Mouse (Mus musculus) megakaryocyte-erythroid progenitor cell, adult 5-6 weeks (primary cell): ENCODE measurements around the gene Dab1. TPM values are rescaled to one million over a fixed set of nuclear protein-coding genes. Genes with fewer than 3 reads are reported as not detected.

ENCODE experiments used
- ATAC-seq: replicated peaks from 2 replicates; pipeline ENCODE4 v1.8.0; 2016; ENCODE audit warnings: mild to moderate bottlenecking, inconsistent platforms; ENCODE audit not compliant: severe bottlenecking, poor library complexity, low FRiP score, low TSS enrichment
- total RNA-seq, 2 experiments: library from RNA; stranded (forward) in 1 of 2; stranded (reverse) in 1 of 2; fragments of 200-1000, 215-1000 nt in 1 of 2; fragments of >200 nt in 1 of 2; fragmentation: Nextera tagmentation in 1 of 2; gene quantifications; 2 replicates each; pipeline ENCODE4 v1.2.3; 2014 to 2017

The Dab1 gene
- total RNA-seq, 2 experiments from 2014 or later = not detected

DNA sequence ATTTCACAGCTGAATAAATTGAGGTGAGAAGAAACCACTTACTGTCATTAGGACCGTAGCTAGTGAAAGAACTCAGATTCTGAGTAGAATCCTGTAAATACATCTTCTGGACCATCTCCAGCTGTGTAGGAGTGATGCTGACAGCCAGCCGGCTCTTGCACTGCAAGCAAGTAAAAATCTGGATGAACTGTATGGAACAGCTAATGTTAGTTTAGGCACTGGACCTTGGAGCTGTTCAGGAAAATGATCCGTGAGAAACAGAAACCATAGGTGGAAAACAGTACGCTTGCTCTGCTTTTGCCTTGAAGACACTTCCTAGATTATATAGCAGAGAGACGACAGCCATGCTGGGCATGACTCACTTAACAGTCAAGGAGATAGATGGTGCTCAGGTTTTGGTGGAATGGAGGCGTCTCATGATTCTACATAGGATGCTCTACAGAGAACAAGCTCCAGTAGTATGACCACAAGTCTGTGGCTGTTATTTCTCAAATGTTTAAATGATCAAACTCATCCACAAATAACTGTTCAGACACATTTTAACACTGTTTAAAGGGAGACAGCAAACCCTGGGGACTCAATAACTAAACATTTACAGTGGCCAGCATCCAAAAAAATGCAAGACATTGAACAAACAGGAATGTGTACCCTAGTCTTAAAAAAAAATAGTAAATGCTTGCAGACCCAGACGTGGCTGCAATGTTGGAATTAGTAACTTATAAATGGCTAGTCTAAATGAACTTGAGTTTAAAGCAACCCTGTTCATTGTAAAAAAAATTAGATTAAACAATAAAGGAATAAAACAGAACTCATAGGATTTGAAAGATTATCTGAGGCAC, 429.0 kb downstream of the Dab1 start:
- no peak for ATAC-seq

DNA sequence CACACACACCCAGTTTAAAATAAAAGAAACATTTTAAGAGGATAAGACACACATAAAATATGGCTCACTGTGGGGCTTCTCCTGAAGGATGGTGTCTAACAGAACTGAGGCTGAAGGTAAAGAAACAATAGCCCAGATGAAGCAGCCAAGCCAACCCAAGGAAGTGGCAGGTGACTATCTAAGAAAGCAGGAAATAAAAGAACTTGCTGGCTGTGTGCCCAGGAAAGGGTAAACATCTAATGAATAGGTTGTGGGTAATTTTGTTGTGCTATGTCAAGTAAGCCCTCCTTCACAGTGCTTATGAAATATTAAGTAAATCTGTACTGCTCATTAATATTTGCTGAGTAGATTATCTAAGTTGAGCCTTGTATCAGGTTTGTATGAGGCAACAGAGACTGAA, 438.0 kb downstream of the Dab1 start:
- ATAC-seq = no peak

DNA sequence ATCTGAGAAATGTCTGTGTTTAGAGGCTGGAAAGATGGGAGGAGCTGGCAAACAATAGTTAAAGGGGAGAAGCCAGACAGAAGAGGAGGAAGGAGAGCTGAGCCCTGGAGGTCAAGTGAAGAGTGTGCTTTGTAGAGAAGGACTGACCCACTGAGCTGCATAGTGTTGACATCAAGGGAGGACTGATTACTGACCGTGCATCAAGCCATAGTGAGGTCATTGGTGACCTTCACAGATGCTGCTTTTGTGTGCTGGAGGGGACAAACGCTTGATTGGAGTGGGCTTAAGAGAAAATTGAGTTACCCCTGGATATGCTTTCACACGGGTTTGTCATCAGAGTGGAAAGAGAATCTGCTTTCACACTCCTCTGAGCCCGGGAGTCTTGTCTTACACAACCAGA, 440.4 kb downstream of the Dab1 start:
- ATAC-seq = no peak

GRCm38 (mm10) chr4:104062356-104062755, 443.2 kb downstream of the Dab1 start:
- no peak for ATAC-seq

GRCm38 (mm10) chr4:104066901-104067300, 447.7 kb downstream of the Dab1 start:
- no peak for ATAC-seq

DNA sequence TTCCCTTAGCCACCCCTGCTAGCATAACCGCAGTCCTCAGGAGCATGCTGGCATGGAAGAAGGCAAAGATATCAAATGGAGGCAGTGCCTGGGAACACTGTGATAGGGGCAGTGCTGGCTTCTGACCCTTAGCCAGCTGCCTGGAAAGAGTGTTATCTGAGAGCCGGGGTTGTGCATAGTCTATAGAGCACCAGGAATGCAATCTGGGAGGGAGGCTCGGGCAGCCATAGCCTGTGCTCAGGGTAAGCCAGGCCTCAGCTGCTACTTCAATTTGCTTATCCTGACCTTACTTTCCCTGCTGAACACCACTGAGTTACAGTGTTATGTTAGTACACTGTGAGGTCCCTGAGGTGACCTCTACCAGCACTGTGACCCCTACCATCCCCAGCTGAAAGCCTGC, 448.6 kb downstream of the Dab1 start:
- no peak for ATAC-seq

- ATAC-seq = no peak
Observed at GRCm38 (mm10) chr4:104071296-104071695, 452.1 kb downstream of the Dab1 start.

DNA sequence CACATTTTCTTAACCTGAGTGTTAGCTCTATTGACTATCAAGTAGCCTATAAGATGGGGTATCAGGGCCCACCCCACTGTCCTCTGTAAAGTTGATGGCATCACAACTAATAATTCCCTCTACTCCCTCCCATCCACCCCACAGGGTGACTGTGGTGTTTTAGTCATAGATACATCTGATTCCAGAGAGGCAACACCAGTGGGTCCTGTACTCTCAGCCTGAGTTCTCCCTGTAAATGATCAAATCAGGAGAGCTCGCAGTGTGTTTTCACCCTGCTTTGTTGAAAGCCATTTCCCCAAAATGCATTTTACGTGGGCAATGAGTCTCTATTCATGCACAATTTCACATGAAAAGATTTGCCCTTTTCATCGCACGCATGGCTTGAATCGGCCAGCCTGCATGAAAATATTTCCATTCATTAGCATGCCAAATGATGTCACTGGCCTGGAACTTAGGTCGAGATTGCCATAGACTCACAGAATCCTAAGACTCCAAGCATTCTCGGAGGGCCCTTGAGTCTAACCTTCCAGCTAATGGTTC, 454.8 kb downstream of the Dab1 start:
- ATAC-seq = no peak

GRCm38 (mm10) chr4:104077771-104078170, 458.6 kb downstream of the Dab1 start:
- no peak for ATAC-seq

GRCm38 (mm10) chr4:104106299-104106698, 487.1 kb downstream of the Dab1 start:
- no peak for ATAC-seq

GRCm38 (mm10) chr4:104111614-104112013, 492.5 kb downstream of the Dab1 start:
- no peak for ATAC-seq

GRCm38 (mm10) chr4:104113209-104114005, 494.2 kb downstream of the Dab1 start:
- ATAC-seq = no peak

GRCm38 (mm10) chr4:104114006-104114361, 494.8 kb downstream of the Dab1 start:
- ATAC-seq = no peak

DNA sequence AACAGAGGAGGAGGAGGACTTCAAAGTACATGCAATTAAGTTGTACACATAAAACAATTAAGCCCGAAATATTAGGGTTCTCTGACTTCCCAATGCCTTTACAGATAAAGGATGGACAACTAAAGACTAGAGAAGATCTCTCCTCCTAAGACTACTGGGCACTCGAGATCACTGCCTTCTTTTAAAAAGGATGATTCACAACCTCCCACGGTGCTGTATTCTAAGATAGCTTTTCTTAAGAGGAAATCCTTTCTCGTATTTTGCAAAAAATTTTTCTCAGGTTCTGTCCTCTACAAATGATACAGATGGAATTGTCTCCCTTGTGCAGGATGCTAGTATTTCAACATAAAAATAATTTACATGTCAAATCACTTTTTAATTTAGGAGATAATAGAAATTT, 500.9 kb downstream of the Dab1 start:
- ATAC-seq = no peak

- ATAC-seq = no peak
Observed at GRCm38 (mm10) chr4:104121959-104122358, 502.8 kb downstream of the Dab1 start.

- ATAC-seq = no peak
Observed at GRCm38 (mm10) chr4:104122364-104122763, 503.2 kb downstream of the Dab1 start.

- ATAC-seq = no peak
Observed at GRCm38 (mm10) chr4:104153637-104154036, 534.5 kb downstream of the Dab1 start.

DNA sequence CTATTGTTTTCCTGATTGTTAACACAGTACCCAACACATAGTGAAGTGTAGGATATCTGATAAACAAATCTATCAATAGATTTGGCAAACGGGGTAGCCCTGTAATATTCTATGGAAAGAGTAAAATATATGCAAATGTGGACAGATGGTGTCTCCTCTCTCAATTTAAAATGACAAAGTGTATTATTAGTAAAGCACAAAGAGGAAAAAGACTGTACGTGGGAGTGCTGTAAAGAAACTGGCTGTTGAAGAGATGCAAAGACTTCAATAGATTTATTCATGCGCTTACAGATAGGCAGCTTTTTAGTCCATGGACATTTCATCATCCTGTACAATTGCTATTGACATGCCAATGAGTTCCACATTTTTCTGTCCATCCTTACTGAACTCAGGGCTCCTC, 558.9 kb downstream of the Dab1 start:
- no peak for ATAC-seq

DNA sequence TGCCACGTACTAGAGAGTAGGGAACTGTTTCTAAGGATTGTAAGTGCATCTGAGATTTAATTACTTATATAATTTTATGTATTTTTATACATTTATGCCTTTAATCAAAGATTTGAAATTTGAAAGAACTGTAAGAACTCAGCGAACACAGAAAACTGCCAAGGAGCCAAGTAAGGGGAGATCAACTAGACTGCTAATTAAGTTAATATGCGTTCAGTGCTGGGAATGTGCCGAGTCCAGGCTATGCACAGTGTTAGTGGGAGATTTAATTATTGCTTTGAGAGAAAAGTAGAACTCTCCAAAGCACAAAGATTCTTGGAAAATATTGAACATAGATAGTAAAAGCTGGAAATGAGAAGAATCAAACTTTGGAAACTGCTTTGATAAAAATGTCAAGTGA, 567.2 kb downstream of the Dab1 start:
- ATAC-seq = no peak

GRCm38 (mm10) chr4:104198635-104199034, 579.5 kb downstream of the Dab1 start:
- ATAC-seq = no peak

GRCm38 (mm10) chr4:104201686-104202085, 582.5 kb downstream of the Dab1 start:
- no peak for ATAC-seq
